19 mouse cellular contexts compared by ENCODE assay signal in genomic region chr2:26737725-26738124, GRCm38 (mm10).
DNase-seq lines count a peak whose midpoint lies in the region; ATAC-seq lines count a peak whose summit lies in the region.
"Had no signal": no experiment of that assay in that cellular context is flagged by ENCODE, and none has a peak within 500 bp of the region (broad histone marks: within the 10 kb centered on the region; RNA-seq: fewer than 3 reads in every experiment).

No protein-coding gene starts in this region.

- peak; percentile 63 for ATAC-seq in megakaryocyte, adult 5-6 weeks (ENCODE audit: poor library complexity, severe bottlenecking)
- ATAC-seq: forebrain, embryonic 13.5 days; forebrain, embryonic 15.5 days; forebrain, postnatal 0 days had no signal

- DNase-seq in thymus, postnatal 0 days (ENCODE audit: low spot score), result peak; percentile 18
- DNase-seq in thymus, postnatal 10 days (ENCODE audit: low spot score in 2 of 2), result no peak
- peak; percentile 26 for DNase-seq in naive thymus-derived CD4-positive, alpha-beta T cell, adult 2 months (ENCODE audit: low read depth)
- DNase-seq in gastrocnemius, postnatal 10 days, result no peak
- no peak for DNase-seq in gastrocnemius, postnatal 25 days
- DNase-seq: adrenal gland, adult 2 months; adrenal gland, postnatal 10 days; adrenal gland, postnatal 25 days; cerebellum, adult 11 months; cerebellum, adult 18-20 months; cerebellum, adult 8-10 months; cerebellum, adult 9-11 months; cerebellum, postnatal 14 days; cerebellum, postnatal 36 days; embryo, embryonic 11 days; forebrain, postnatal 0 days had no signal

Comparison
In these comparisons a context has a peak if more than half of its experiments do, and no peak if none do; other contexts are left out.
1. DNase-seq: peak in thymus, postnatal 0 days (single experiment) and naive thymus-derived CD4-positive, alpha-beta T cell, adult 2 months (single experiment); none in thymus, postnatal 10 days (0 of 2), gastrocnemius, postnatal 10 days (single experiment) and gastrocnemius, postnatal 25 days (single experiment).